Mouse (Mus musculus) erythroblast, embryonic 14.5 days (primary cell): ENCODE data around the gene Ccdc157.

Experiments used
- GATA1 ChIP-seq: IDR thresholded peaks from 2 replicates; pipeline ENCODE4 v1.6.1; 2012; ENCODE audit warnings: low read length, inconsistent platforms, mixed read lengths
- TAL1 ChIP-seq: IDR thresholded peaks from 3 replicates; pipeline ENCODE4 v1.6.1; 2012; ENCODE audit warnings: low read length, inconsistent platforms, mixed read lengths

- TF ChIP-seq TAL1, result no peak
- no peak for TF ChIP-seq GATA1
These were observed 43.6 kb upstream of the Ccdc157 start for GRCm38 (mm10) chr11:4203705-4204074.
